Mouse (Mus musculus): ENCODE results near the gene Gdnf. TPM values are rescaled to one million over a fixed set of nuclear protein-coding genes. Genes with fewer than 3 reads are reported as not detected.

Gdnf gene
- polyA plus RNA-seq, 1 experiment from 2014 or later, result 0.26 TPM

DNA sequence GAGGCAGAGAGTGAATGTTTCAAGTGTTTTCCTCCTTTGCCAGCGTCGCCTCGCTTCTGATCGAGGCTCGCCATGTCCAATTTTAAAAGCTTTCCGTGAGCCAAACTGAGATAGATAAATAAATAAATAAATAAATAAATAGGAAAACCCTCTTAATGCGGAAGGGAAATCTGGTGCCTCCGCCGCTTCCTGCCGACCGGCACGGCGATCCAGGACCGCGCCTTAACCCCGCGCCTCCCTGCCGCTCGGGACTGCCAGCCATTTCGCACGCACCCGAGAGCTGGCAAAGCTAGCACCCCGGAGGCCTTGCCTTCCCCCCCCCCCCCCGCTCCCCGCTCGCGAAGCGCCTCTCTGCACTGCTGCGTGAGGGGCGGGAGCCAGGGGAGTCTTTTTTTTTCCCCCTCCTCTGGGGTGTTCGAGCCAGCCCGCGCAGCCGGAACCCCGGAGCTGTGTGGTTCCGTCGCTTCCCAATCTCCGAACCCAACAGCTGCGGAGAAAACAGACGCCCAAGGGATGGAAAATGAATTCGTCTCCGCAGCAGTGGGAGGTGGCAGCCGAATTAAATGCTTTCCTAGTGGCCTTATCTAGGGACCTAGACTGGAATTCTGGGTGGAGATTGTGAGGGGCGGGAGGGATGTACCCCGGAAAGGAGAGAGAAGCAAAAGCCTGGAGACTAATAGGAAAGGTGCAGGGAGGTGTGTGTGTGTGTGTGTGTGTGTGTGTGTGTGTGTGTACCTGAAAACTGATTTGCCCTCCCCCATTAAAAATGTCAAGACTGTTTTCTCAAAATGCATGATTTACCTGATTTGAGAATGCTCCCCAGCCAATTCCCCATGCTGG is 3.1 kb downstream of the Gdnf start:
- ATAC-seq (ENCODE audit: low FRiP score), result 0 out of 2 replicates have a peak, but pooled peaks have one; percentile 21
- Histone ChIP-seq H3K4me3 (ENCODE audit: low read depth, low read length) (peak overlapping the region; percentile 45), H3K4me1 (replicated peaks; ENCODE audit: control insufficient read depth, insufficient read depth, low read length) (0 out of 2 replicates have a peak, but pooled peaks cover 10% of the 10 kb centered on the region), H3K9me3 (ENCODE audit: control insufficient read depth, low read length) (no peaks in the 10 kb centered on the region), H3K9ac (ENCODE audit: low read depth, low read length) (peak overlapping the region; percentile 44; the same call in 1 of the 2 replicates), H3K4me2 (replicated peaks; ENCODE audit: low read depth, low read length) (peak overlapping the region; percentile 91), H3K36me3 (ENCODE audit: control insufficient read depth, insufficient read depth, low read length) (no peaks in the 10 kb centered on the region), H3K27me3 (ENCODE audit: control insufficient read depth, insufficient read depth, low read length) (peaks cover 82% of the 10 kb centered on the region), H3K27ac (ENCODE audit: low read depth, low read length) (no peak overlapping the region)
- WGBS, result under 1% methylated on average over 38 of the region's 45 CpGs
- DNase-seq (ENCODE audit: low spot score), result peak; percentile 53

- 0 out of 2 replicates have a peak, but pooled peaks cover 10% of the 10 kb centered on the region for H3K4me1 ChIP-seq (replicated peaks; ENCODE audit: control insufficient read depth, insufficient read depth, low read length)
- H3K36me3 ChIP-seq (ENCODE audit: control insufficient read depth, insufficient read depth, low read length), result no peaks in the 10 kb centered on the region
- H3K27ac ChIP-seq (ENCODE audit: low read depth, low read length), result no peak overlapping the region
- H3K4me3 ChIP-seq (ENCODE audit: low read depth, low read length), result no peak overlapping the region
- H3K9me3 ChIP-seq (ENCODE audit: control insufficient read depth, low read length), result no peaks in the 10 kb centered on the region
- H3K9ac ChIP-seq (ENCODE audit: low read depth, low read length), result no peak overlapping the region
- peaks cover 77% of the 10 kb centered on the region for H3K27me3 ChIP-seq (ENCODE audit: control insufficient read depth, insufficient read depth, low read length)
- no peak for DNase-seq (ENCODE audit: low spot score)
- no peak for ATAC-seq (ENCODE audit: low FRiP score)
- WGBS, result 6% methylated on average over 7 of the region's 7 CpGs
- no peak overlapping the region for H3K4me2 ChIP-seq (replicated peaks; ENCODE audit: low read depth, low read length)
Observed at GRCm38 (mm10) chr15:7814371-7814680, 3.7 kb downstream of the Gdnf start.

- Histone ChIP-seq H3K4me2 (replicated peaks; ENCODE audit: low read depth, low read length) (peak overlapping the region; percentile 35), H3K27ac (ENCODE audit: low read depth, low read length) (no peak overlapping the region), H3K4me3 (ENCODE audit: low read depth, low read length) (peak overlapping the region; percentile 18), H3K27me3 (ENCODE audit: control insufficient read depth, insufficient read depth, low read length) (peaks cover 76% of the 10 kb centered on the region), H3K4me1 (replicated peaks; ENCODE audit: control insufficient read depth, insufficient read depth, low read length) (0 out of 2 replicates have a peak, but pooled peaks cover 9% of the 10 kb centered on the region), H3K9me3 (ENCODE audit: control insufficient read depth, low read length) (no peaks in the 10 kb centered on the region), H3K9ac (ENCODE audit: low read depth, low read length) (no peak overlapping the region), H3K36me3 (ENCODE audit: control insufficient read depth, insufficient read depth, low read length) (no peaks in the 10 kb centered on the region)
- 2% methylated on average over 13 of the region's 13 CpGs for WGBS
- ATAC-seq (ENCODE audit: low FRiP score) (no peak), DNase-seq (ENCODE audit: low spot score) (no peak)
Observed at GRCm38 (mm10) chr15:7814917-7815316, 4.3 kb downstream of the Gdnf start.

DNA sequence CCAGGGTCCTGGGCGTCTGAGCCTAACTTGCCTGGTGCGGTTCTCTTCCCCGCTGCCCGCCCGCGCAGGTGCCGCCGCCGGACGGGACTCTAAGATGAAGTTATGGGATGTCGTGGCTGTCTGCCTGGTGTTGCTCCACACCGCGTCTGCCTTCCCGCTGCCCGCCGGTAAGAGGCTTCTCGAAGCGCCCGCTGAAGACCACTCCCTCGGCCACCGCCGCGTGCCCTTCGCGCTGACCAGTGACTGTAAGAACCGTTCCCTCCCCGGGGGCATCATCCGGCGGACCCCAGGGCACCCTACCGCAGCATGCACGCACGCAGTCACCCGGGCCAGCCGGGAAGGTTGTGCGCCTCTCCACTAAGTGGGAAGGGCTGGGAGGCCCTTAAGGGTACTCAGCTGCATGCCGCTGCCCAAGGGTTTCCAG is 4.9 kb downstream of the Gdnf start:
- 0 out of 2 replicates have a peak, but pooled peaks cover 6% of the 10 kb centered on the region for H3K4me1 ChIP-seq (replicated peaks; ENCODE audit: control insufficient read depth, insufficient read depth, low read length)
- peaks cover 72% of the 10 kb centered on the region for H3K27me3 ChIP-seq (ENCODE audit: control insufficient read depth, insufficient read depth, low read length)
- peak; percentile 51 for DNase-seq (ENCODE audit: low spot score)
- peak overlapping the region; percentile 18 for H3K4me3 ChIP-seq (ENCODE audit: low read depth, low read length)
- peak overlapping the region; percentile 35 for H3K4me2 ChIP-seq (replicated peaks; ENCODE audit: low read depth, low read length)
- no peaks in the 10 kb centered on the region for H3K9me3 ChIP-seq (ENCODE audit: control insufficient read depth, low read length)
- H3K9ac ChIP-seq (ENCODE audit: low read depth, low read length), result no peak overlapping the region
- no peak overlapping the region for H3K27ac ChIP-seq (ENCODE audit: low read depth, low read length)
- 1% methylated on average over 34 of the region's 36 CpGs for WGBS
- ATAC-seq (ENCODE audit: low FRiP score), result no peak
- no peaks in the 10 kb centered on the region for H3K36me3 ChIP-seq (ENCODE audit: control insufficient read depth, insufficient read depth, low read length)

- Histone ChIP-seq H3K4me3 (ENCODE audit: low read depth, low read length) (no peak overlapping the region), H3K36me3 (ENCODE audit: control insufficient read depth, insufficient read depth, low read length) (no peaks in the 10 kb centered on the region), H3K27me3 (ENCODE audit: control insufficient read depth, insufficient read depth, low read length) (peaks cover 3% of the 10 kb centered on the region; the same call in 1 of the 2 replicates), H3K9ac (ENCODE audit: low read depth, low read length) (no peak overlapping the region), H3K4me2 (replicated peaks; ENCODE audit: low read depth, low read length) (no peak overlapping the region), H3K27ac (ENCODE audit: low read depth, low read length) (no peak overlapping the region), H3K9me3 (ENCODE audit: control insufficient read depth, low read length) (no peaks in the 10 kb centered on the region), H3K4me1 (replicated peaks; ENCODE audit: control insufficient read depth, insufficient read depth, low read length) (no peaks in the 10 kb centered on the region)
- DNase-seq (ENCODE audit: low spot score), result no peak
- WGBS, result 77% methylated on average over 6 of the region's 6 CpGs
- ATAC-seq (ENCODE audit: low FRiP score), result no peak
Observed at GRCm38 (mm10) chr15:7823886-7824285, 13.2 kb downstream of the Gdnf start.

GRCm38 (mm10) chr15:7825530-7825929 is 14.9 kb downstream of the Gdnf start:
- DNase-seq (ENCODE audit: low spot score), result no peak
- Histone ChIP-seq H3K4me2 (replicated peaks; ENCODE audit: low read depth, low read length) (no peak overlapping the region), H3K36me3 (ENCODE audit: control insufficient read depth, insufficient read depth, low read length) (no peaks in the 10 kb centered on the region), H3K27ac (ENCODE audit: low read depth, low read length) (no peak overlapping the region), H3K27me3 (ENCODE audit: control insufficient read depth, insufficient read depth, low read length) (no peaks in the 10 kb centered on the region), H3K4me1 (replicated peaks; ENCODE audit: control insufficient read depth, insufficient read depth, low read length) (no peaks in the 10 kb centered on the region), H3K9ac (ENCODE audit: low read depth, low read length) (no peak overlapping the region), H3K9me3 (ENCODE audit: control insufficient read depth, low read length) (no peaks in the 10 kb centered on the region), H3K4me3 (ENCODE audit: low read depth, low read length) (no peak overlapping the region)
- WGBS, result 56% methylated on average over 6 of the region's 6 CpGs
- ATAC-seq (ENCODE audit: low FRiP score), result no peak

- H3K9ac ChIP-seq (ENCODE audit: low read depth, low read length), result no peak overlapping the region
- no peak for ATAC-seq (ENCODE audit: low FRiP score)
- no peaks in the 10 kb centered on the region for H3K27me3 ChIP-seq (ENCODE audit: control insufficient read depth, insufficient read depth, low read length)
- H3K36me3 ChIP-seq (ENCODE audit: control insufficient read depth, insufficient read depth, low read length), result no peaks in the 10 kb centered on the region
- no peaks in the 10 kb centered on the region for H3K9me3 ChIP-seq (ENCODE audit: control insufficient read depth, low read length)
- DNase-seq (ENCODE audit: low spot score), result no peak
- no peak overlapping the region for H3K4me3 ChIP-seq (ENCODE audit: low read depth, low read length)
- H3K27ac ChIP-seq (ENCODE audit: low read depth, low read length), result no peak overlapping the region
- 89% methylated on average over 9 of the region's 9 CpGs for WGBS
- no peak overlapping the region for H3K4me2 ChIP-seq (replicated peaks; ENCODE audit: low read depth, low read length)
- no peaks in the 10 kb centered on the region for H3K4me1 ChIP-seq (replicated peaks; ENCODE audit: control insufficient read depth, insufficient read depth, low read length)
Observed at GRCm38 (mm10) chr15:7835404-7835803, 24.8 kb downstream of the Gdnf start.

GRCm38 (mm10) chr15:7838060-7838920 is 27.6 kb downstream of the Gdnf start:
- ATAC-seq (ENCODE audit: low FRiP score), result no peak
- H3K9me3 ChIP-seq (ENCODE audit: control insufficient read depth, low read length), result no peaks in the 10 kb centered on the region
- H3K4me2 ChIP-seq (replicated peaks; ENCODE audit: low read depth, low read length), result no peak overlapping the region
- H3K9ac ChIP-seq (ENCODE audit: low read depth, low read length), result no peak overlapping the region
- WGBS, result 85% methylated on average over 8 of the region's 8 CpGs
- no peaks in the 10 kb centered on the region for H3K4me1 ChIP-seq (replicated peaks; ENCODE audit: control insufficient read depth, insufficient read depth, low read length)
- H3K4me3 ChIP-seq (ENCODE audit: low read depth, low read length), result no peak overlapping the region
- H3K27me3 ChIP-seq (ENCODE audit: control insufficient read depth, insufficient read depth, low read length), result no peaks in the 10 kb centered on the region
- no peak for DNase-seq (ENCODE audit: low spot score)
- H3K27ac ChIP-seq (ENCODE audit: low read depth, low read length), result no peak overlapping the region
- H3K36me3 ChIP-seq (ENCODE audit: control insufficient read depth, insufficient read depth, low read length), result no peaks in the 10 kb centered on the region

All from hindbrain, embryonic 11.5 days (tissue).